Mouse (Mus musculus): ENCODE measurements around the gene Fat3.

Fat3 gene

DNA sequence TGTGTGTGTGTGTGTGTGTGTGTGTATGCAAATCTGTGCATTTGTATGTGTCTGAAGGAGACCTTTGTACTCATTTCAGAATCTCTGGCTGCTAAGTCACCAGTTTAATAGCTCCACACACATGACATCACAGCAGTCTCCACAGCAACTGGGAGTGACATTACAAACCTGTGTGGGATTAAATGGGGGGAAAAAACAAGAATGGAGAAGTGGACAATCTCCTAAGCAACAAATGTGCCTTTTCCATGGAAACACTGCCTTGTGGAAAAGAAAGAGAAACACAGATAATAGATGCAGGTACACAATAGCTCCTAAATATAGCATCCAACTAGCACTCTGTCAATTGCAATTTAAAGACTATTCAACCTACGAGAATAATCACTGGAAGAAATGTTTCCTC is 353.4 kb downstream of the Fat3 start:
- DNase-seq (ENCODE audit: low read depth, low spot score) = no peak

DNA sequence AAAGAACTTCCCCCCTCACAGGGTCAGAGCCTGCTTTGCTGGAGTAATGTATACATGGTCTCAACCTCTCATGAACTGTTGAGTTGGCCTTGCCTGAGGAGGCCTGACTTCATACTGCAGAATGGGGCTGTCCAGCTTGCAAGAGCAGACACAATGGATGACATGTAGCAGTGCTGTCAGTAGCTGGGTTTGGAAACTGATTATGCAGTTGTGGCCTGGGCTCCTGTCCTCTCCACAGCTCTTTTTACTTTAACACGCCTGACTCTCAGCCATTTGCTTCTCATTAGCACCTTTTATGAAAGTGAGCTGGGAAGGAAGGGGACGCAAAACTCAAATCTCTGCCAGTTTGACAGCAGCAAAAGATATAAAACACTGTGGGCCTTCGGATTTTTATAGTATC is 356.4 kb downstream of the Fat3 start:
- DNase-seq (ENCODE audit: low read depth, low spot score) = no peak

DNA sequence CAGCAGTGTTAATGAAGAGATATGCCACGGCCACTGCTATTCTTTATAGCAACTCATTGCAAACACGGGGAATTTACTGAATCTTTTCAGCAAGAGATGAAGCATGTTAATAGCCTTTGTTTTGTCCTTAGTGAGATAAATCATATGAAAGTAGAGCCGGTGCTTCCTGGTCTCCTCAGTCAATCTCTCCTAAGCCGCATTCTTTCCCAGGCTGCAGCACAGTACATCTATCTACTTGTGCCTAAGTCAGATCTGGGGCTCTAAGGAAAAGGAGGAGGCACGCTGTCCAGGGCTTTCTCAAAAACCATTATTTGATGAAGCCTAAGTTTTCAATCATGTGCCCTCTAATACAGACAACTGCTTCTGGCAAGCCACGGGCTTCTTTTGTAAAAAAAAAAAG is 361.8 kb downstream of the Fat3 start:
- DNase-seq (ENCODE audit: low read depth, low spot score) = no peak

- DNase-seq (ENCODE audit: low read depth, low spot score) = no peak
Measured at GRCm38 (mm10) chr9:16133098-16133497, 368.0 kb downstream of the Fat3 start.

- no peak for DNase-seq (ENCODE audit: low read depth, low spot score)
Measured at GRCm38 (mm10) chr9:16132594-16132993, 368.5 kb downstream of the Fat3 start.

DNA sequence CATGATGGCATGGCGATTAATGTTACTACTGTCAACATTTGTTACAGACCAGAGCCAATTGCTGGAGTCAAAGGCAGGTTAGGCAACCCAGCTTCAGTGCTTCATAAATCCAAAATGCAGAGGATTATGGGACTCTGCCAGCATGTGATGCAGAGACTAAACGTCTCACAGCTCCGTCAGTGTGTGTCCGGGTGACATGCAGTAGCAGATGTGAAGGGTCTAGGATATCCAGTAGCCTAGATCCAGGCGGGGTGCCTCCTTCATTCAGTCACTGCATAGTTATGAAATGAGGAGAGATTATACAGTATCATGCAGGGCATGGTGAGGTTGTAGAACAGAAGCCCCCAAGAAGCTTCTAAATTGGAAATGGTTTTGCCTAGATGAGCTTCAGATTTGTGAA is 379.3 kb downstream of the Fat3 start:
- no peak for DNase-seq (ENCODE audit: low read depth, low spot score)

DNA sequence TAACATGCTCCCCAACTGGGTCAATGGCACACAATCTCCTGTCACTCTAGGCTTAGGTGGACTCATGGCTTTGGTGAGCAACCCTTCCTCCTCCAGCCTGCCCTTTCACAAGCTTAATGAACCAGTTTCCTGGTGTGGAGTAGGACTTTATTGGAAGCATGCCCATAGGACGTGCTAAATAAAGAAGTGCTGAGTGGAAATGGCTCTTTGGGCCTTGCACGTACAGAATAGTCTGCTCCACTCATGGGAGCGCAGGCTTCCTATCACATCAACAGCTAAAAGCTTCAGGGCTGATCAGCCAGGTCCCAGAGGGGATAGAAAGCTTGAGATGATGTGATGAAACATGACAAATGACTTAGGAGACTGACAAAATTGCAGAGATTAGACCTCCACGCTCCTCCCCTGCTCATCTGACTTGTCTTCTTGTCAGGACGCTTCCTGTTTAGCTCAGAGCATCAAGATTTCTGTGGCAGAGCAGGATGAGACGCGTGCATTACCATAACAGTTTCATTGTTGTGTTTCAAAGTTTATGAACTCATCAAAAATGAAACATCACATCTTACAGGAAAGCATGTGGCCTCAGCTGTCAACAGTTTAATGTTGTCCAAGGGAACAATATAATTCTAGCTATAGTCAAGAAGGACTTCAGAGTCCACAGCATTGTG is 386.1 kb downstream of the Fat3 start:
- DNase-seq (ENCODE audit: low read depth, low spot score) = no peak

GRCm38 (mm10) chr9:16113936-16114642 is 387.0 kb downstream of the Fat3 start:
- DNase-seq (ENCODE audit: low read depth, low spot score) = no peak

- DNase-seq (ENCODE audit: low read depth, low spot score) = no peak
Measured at GRCm38 (mm10) chr9:16107900-16108299, 393.2 kb downstream of the Fat3 start.

DNA sequence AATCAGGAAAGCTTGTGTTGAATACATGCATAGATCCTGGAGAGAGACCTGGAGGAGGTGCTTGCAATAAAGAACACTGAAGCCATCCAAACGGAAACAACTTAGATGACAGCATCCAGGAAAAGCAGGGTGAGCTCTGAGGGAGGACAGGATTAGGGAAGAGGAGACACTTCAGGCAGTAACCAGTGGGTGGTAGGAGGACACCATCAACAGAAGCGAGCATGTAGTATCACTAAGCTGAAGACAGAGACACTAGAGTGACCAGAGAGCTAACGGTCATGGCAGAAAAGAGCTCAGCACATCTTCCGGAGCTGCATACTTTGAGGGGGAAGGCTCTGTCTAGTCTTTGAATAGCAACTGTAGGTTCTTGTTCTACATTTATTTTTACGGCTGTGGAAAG is 393.7 kb downstream of the Fat3 start:
- DNase-seq (ENCODE audit: low read depth, low spot score) = no peak

DNA sequence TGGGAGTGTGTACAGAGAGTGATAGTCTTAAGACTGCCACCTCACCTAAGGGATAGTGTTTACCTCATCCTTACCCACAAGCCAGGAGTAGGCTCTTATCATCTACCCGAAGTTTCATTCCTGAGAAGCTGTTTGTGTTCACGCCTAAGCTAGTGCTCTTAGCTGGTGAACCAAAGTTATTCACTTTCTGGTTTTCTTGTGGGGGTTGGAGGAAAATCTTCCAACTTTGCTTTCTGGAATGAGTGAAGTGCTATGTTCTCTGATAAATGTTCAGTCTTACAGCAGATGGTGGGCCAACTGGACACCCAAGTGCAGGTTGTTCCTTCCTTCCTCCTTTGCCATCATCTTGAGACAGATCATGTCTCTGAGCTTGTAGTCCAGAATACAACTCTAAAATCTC is 402.5 kb downstream of the Fat3 start:
- no peak for DNase-seq (ENCODE audit: low read depth, low spot score)

- no peak for DNase-seq (ENCODE audit: low read depth, low spot score)
Measured at GRCm38 (mm10) chr9:16093047-16093668, 407.9 kb downstream of the Fat3 start.

DNA sequence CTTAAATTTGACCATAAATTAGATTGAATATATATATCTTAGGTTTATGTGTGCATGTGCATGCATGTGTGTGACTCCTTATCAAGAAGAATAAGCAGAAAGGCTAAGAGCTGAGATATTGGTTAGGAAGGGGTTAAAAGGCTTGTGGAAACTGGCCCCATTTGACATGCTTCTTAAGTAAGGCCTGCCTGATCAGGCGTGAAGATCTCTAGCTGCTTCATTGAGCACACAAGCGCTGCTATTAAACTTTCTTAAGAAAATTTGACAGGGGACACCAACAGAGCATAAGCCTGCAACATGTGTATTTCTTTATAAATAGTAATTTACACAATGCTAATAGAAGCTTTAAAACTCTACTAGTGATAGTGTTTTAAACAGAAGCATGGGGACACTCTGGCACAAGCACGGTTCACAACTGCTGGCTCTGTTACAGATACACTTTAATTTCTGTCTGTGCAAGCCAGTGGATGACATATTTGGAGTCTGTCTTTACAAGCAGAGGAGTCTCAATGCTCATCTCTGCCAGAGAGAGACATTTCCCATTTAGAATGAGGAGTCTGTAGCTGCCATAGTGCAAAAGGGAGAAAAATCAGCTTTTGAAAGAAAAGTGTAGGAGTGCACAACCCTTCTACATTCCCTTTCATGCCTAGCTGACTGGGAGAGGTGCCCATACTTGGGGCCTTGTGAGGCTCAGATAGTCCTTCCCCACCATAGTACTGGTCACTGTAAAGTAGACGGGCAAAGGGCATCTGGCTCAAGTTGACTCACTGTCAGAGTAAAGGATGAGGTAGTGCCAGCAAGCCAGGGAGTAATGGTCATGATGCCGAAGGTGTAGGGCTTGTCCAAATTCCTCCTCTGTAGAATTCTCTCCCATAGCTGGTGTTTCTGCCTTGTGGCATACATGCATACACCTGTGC is 408.8 kb downstream of the Fat3 start:
- no peak for DNase-seq (ENCODE audit: low read depth, low spot score)

- no peak for DNase-seq (ENCODE audit: low read depth, low spot score)
Measured at GRCm38 (mm10) chr9:16079292-16079691, 421.8 kb downstream of the Fat3 start.

DNA sequence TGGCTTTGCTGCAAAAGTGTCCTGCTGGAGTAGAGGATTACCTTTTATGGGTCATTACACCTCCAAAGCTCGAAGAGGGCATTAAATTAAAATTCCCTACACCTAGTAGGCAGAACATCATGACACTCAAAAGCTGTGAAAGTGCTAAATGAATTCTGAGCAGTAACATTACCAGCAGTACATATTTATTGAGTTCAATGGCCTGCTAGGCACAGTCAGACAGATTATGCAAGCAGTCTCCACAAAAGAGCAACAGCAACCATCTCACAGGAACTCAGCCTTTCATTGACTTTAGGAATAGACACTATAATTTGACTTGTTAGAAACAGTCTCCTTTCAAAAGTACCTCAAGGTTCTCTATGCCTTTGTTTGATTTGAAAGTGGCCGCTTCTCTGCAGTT is 426.4 kb downstream of the Fat3 start:
- no peak for DNase-seq (ENCODE audit: low read depth, low spot score)

GRCm38 (mm10) chr9:16074116-16074515 is 427.0 kb downstream of the Fat3 start:
- DNase-seq (ENCODE audit: low read depth, low spot score) = no peak

- DNase-seq (ENCODE audit: low read depth, low spot score) = no peak
Measured at GRCm38 (mm10) chr9:16063447-16063846, 437.6 kb downstream of the Fat3 start.

DNA sequence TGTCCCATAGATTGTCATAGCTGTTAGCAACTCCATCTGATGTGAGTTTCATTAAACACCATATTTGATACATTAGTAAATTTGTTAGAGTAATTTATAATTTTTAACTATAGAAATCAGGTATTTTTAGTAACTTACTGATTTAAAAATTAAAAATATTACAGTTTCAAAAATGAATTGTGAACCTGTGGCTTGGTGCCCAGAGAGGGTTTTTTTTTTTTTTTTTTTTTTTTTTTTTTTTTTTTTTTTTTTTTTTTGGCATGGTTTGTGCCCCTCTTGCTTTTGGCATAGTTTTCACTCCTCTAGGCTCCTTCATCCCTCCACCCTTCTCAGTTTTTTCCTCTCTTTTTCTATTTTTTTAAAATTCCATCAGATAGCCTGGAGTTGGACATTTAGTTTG is 438.6 kb downstream of the Fat3 start:
- DNase-seq (ENCODE audit: low read depth, low spot score) = no peak

DNA sequence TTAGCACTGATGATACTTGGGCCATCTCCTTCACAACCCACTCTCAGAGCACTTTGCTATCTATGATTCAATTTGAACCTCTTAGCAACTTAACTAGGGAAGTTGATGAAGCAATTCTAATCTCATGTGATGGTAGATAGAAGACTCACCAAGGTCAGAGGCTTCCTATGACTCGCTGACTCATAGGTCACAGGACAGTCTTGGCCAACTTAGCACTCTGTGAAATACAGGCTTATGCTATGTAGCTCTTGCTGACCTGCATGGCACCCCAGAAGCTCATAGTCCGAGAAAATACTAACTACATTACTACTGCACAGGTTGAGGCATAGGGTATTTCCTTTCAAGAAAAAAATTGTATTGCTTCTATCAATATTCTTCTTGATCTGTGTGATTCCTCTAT is 454.4 kb downstream of the Fat3 start:
- DNase-seq (ENCODE audit: low read depth, low spot score) = no peak

DNA sequence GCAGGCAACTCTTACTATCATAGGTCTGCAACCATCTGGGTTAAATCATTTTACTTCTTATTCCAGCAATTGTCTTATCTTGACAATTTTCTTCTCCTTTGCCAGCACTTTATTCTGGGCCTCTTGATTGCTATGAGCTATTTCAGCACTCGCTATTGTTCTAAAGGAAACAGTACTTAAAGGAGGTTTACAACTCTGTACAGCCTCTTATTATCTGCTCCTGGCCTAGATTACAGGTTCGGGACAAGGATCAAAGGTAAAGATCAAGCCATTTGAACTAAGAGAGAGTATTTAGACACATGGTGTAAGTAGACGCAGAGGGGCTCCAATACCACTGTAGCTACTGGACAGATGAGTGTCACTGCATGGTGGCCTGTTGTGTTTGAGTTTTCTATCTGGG is 463.7 kb downstream of the Fat3 start:
- no peak for DNase-seq (ENCODE audit: low read depth, low spot score)

- DNase-seq (ENCODE audit: low read depth, low spot score) = no peak
Measured at GRCm38 (mm10) chr9:16036346-16036745, 464.7 kb downstream of the Fat3 start.

- no peak for DNase-seq (ENCODE audit: low read depth, low spot score)
Measured at GRCm38 (mm10) chr9:16029715-16030285, 471.3 kb downstream of the Fat3 start.
